Mouse (Mus musculus) kidney, embryonic 15.5 days (tissue): ENCODE measurements around the gene Ttc21a. TPM values are rescaled to one million over a fixed set of nuclear protein-coding genes. Genes with fewer than 3 reads are reported as not detected.
A peak's percentile ranks its signal among the peaks of the same experiment; 100 is the strongest.

Experiments
- ATAC-seq: fragments of 200-750 bp; cut with Nextera tagmentation; replicated peaks from 2 replicates; pipeline ENCODE4 v1.8.0; 2017; ENCODE audit warnings: moderate TSS enrichment; ENCODE audit not compliant: low FRiP score
- H3K27ac ChIP-seq: fragments of 300-500 bp; sonication (generic); 2 replicates; pipeline ENCODE4 v1.5.1; 2015; ENCODE audit warnings: mild to moderate bottlenecking, inconsistent platforms
- H3K27me3 ChIP-seq: fragments of 300-500 bp; sonication (generic); 2 replicates; pipeline ENCODE4 v1.6.1; 2015; ENCODE audit warnings: inconsistent platforms
- H3K36me3 ChIP-seq: fragments of 300-500 bp; sonication (generic); 2 replicates; pipeline ENCODE4 v1.6.1; 2015; ENCODE audit warnings: inconsistent platforms
- H3K4me1 ChIP-seq: fragments of 300-500 bp; sonication (generic); 2 replicates; pipeline ENCODE4 v1.6.1; 2015; ENCODE audit warnings: inconsistent platforms
- H3K4me2 ChIP-seq: fragments of 300-500 bp; sonication (generic); 2 replicates; pipeline ENCODE4 v1.6.1; 2015; ENCODE audit warnings: moderate library complexity, mild to moderate bottlenecking, inconsistent platforms
- H3K4me3 ChIP-seq: fragments of 300-500 bp; sonication (generic); replicated peaks from 2 replicates; pipeline ENCODE4 v1.5.1; 2015; ENCODE audit warnings: mild to moderate bottlenecking, inconsistent platforms
- H3K9ac ChIP-seq: fragments of 300-500 bp; sonication (generic); 2 replicates; pipeline ENCODE4 v1.6.1; 2015; ENCODE audit warnings: mild to moderate bottlenecking, inconsistent platforms
- H3K9me3 ChIP-seq: fragments of 300-500 bp; sonication (generic); replicated peaks from 2 replicates; pipeline ENCODE4 v1.6.1; 2016; ENCODE audit warnings: inconsistent platforms
- WGBS: fragments of 180-500 bp; shearing (Covaris S2); methylation state at CpG from one replicate; pipeline ENCODE4 v1.1.7; 2015; ENCODE audit warnings: mixed read lengths; 5-methylcytosine and 5-hydroxymethylcytosine counted together
- polyA plus RNA-seq: library from polyadenylated mRNA; unstranded; fragments of >200 nt; fragmentation: Nextera tagmentation; extraction: Ambion mirVana; gene quantifications from 2 replicates; pipeline ENCODE4 v1.2.1, GENCODE M21; 2015

The Ttc21a gene
- polyA plus RNA-seq, result 0.26 and 0.29 TPM in 2 replicates

DNA sequence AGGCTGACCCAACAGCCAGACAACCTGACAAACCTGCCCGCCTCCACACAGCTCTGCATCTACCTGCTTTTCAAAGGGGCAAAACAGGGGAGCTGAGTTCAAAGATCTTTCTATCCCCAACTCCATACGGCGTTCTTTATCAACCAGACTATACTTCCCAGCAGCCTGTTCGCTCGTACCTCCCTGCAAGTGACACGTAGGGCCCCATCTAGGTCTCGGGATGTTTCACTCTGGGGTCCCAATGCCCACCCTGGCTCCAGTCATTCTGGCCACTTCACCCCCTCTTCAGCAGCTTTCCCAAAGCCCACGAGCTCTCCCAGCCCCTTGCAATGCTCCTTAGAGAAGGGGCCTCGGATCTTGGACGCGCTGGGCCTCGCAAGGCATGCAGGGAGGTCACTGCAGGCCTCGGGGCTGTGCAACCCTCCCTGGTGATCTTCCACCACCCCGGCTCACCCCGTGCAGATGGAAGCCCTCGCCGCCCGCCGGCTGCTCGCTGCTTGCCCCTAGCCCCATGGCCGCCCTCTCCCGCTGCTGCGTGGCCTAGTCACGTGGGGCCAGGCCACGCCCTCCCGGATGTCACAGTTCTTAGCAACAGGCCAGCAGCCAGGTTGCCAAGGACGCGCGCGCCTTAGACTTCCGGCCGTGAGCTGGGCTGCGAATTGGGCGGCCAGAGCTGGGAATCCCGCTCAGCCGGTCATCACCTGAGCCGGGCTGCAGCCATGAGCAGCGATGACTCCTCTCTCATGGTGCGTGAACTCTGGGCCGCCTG lies at the start of gene Ttc21a, which contains the start of gene Gorasp1:
Gene Ttc21a (plus strand): TSS at position 602 of the 769 bp plus-strand sequence.
Gene Gorasp1 (minus strand): TSS at position 561 of the 769 bp plus-strand sequence.
- H3K4me3 ChIP-seq, result peak within 1 kb of the TSS; percentile 80
- H3K27ac ChIP-seq, result peak within 1 kb of the TSS; percentile 86
- ATAC-seq, result peak; percentile 96
- peak within 1 kb of the TSS; percentile 86 for H3K9ac ChIP-seq
- H3K4me2 ChIP-seq, result peak within 1 kb of the TSS; percentile 90
- no peaks in the 10 kb centered on the region for H3K27me3 ChIP-seq
- 2% methylated on average over 40 of the region's 40 CpGs for WGBS
- peaks cover 29% of the 10 kb centered on the region for H3K4me1 ChIP-seq
- H3K9me3 ChIP-seq, result no peaks in the 10 kb centered on the region
- H3K36me3 ChIP-seq, result peaks cover 9% of the 10 kb centered on the region; the same call in 1 of the 2 replicates

- 63% methylated on average over 2 of the region's 2 CpGs for WGBS
Observed at GRCm38 (mm10) chr9:119888843-119889246, 48.6 kb upstream of the Ttc21a start.

DNA sequence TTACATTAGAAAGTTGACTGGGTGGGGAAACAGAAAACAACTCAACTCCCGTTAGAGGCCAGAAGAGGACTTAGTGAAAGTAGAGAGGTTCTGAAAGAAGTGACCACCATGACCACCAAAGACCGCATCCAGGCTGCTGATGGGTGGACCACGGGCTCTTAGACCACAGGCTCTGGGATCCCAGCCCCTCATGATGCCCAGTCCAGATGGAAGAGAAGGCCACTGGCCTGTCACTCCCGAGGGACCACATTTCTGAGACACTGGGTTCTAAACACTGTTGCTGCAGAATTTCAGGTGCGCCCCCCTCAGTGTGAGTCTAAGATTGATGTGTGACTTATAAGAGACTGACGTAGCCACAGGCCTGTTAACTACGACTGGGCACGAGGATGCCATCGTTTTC lies 48.0 kb upstream of the Ttc21a start:
- WGBS, result 83% methylated on average over 9 of the region's 9 CpGs
- H3K9ac ChIP-seq, result no peak overlapping the region
- no peak overlapping the region for H3K4me3 ChIP-seq
- H3K9me3 ChIP-seq, result no peaks in the 10 kb centered on the region
- H3K27ac ChIP-seq, result peak overlapping the region; percentile 73
- no peaks in the 10 kb centered on the region for H3K27me3 ChIP-seq
- H3K4me2 ChIP-seq, result no peak overlapping the region
- H3K36me3 ChIP-seq, result no peaks in the 10 kb centered on the region
- H3K4me1 ChIP-seq, result peaks cover 4% of the 10 kb centered on the region; the same call in 1 of the 2 replicates
- no peak for ATAC-seq

More at GRCm38 (mm10) chr9:119888843-119889246, 48.6 kb upstream of the Ttc21a start:
- Histone ChIP-seq H3K4me2 (no peak overlapping the region), H3K36me3 (no peaks in the 10 kb centered on the region), H3K27ac (peak overlapping the region; percentile 73), H3K4me1 (peaks cover 4% of the 10 kb centered on the region; the same call in 1 of the 2 replicates), H3K4me3 (no peak overlapping the region), H3K9me3 (no peaks in the 10 kb centered on the region), H3K9ac (no peak overlapping the region), H3K27me3 (no peaks in the 10 kb centered on the region)
- ATAC-seq, result peak; percentile 56; the same call in 1 of the 2 replicates

- H3K4me2 ChIP-seq, result no peak overlapping the region
- WGBS, result 52% methylated on average over 2 of the region's 2 CpGs
- H3K4me1 ChIP-seq, result peaks cover 8% of the 10 kb centered on the region
- H3K9me3 ChIP-seq, result no peaks in the 10 kb centered on the region
- H3K36me3 ChIP-seq, result no peaks in the 10 kb centered on the region
- H3K27me3 ChIP-seq, result no peaks in the 10 kb centered on the region
- ATAC-seq, result no peak
- H3K4me3 ChIP-seq, result no peak overlapping the region
- no peak overlapping the region for H3K27ac ChIP-seq
- no peak overlapping the region for H3K9ac ChIP-seq
Observed at GRCm38 (mm10) chr9:119890692-119891091, 46.7 kb upstream of the Ttc21a start.

GRCm38 (mm10) chr9:119893881-119894280 lies 43.5 kb upstream of the Ttc21a start:
- Histone ChIP-seq H3K9ac (no peak overlapping the region), H3K9me3 (no peaks in the 10 kb centered on the region), H3K4me3 (no peak overlapping the region), H3K4me1 (peaks cover 16% of the 10 kb centered on the region), H3K4me2 (peak overlapping the region; percentile 87), H3K27ac (peak overlapping the region; percentile 89; the same call in 1 of the 2 replicates), H3K27me3 (no peaks in the 10 kb centered on the region), H3K36me3 (no peaks in the 10 kb centered on the region)
- WGBS, result 90% methylated on average over 5 of the region's 5 CpGs
- no peak for ATAC-seq

DNA sequence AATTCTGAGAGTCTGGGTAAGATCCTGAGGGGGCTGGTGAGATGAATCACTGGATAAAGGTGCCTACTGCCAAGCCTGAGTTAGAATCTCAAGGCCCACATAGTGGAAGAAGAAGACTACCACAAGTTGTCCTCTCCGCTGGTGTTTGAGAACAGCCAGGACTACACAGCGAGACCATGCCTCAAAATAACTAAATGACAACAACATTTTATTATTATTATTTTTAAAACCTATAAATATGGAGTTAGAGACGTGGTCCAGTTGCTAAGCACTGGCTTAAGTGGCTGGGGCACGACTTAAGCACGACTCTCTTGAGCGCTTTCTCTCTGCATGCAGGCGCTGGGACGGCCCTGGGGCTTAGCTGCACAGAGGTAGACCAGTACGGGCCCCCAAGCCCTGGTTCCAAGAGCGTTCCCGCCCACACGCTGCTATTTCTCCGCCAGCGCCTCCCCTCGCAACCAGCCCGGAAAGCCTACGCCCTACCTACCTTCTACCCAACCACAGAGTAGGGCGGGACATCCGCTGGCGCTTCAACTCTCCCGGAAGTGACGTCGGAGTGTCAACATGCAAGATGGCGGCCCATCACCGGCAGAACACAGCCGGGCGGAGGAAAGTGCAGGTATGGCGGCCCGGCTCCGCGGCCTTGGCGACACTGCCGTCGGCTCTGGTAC lies 42.9 kb upstream of the Ttc21a start, which contains the start of gene Wdr48:
Gene Wdr48 (plus strand): TSS at position 540 of the 671 bp plus-strand sequence.
- Histone ChIP-seq H3K9me3 (no peaks in the 10 kb centered on the region), H3K9ac (peak within 1 kb of the TSS; percentile 90), H3K4me1 (peaks cover 13% of the 10 kb centered on the region), H3K27ac (peak within 1 kb of the TSS; percentile 89), H3K4me2 (peak within 1 kb of the TSS; percentile 87), H3K4me3 (peak within 1 kb of the TSS; percentile 93), H3K36me3 (peaks cover 2% of the 10 kb centered on the region; the same call in 1 of the 2 replicates), H3K27me3 (no peaks in the 10 kb centered on the region)
- peak; percentile 99 for ATAC-seq
- WGBS, result 3% methylated on average over 34 of the region's 34 CpGs

- H3K9ac ChIP-seq, result peak overlapping the region; percentile 90
- peak overlapping the region; percentile 87 for H3K4me2 ChIP-seq
- no peaks in the 10 kb centered on the region for H3K27me3 ChIP-seq
- peak overlapping the region; percentile 89 for H3K27ac ChIP-seq
- under 1% methylated on average over 42 of the region's 71 CpGs for WGBS
- peak overlapping the region; percentile 93 for H3K4me3 ChIP-seq
- peak; percentile 78 for ATAC-seq
- no peaks in the 10 kb centered on the region for H3K9me3 ChIP-seq
- H3K36me3 ChIP-seq, result peaks cover 4% of the 10 kb centered on the region; the same call in 1 of the 2 replicates
- H3K4me1 ChIP-seq, result peaks cover 12% of the 10 kb centered on the region
Observed at GRCm38 (mm10) chr9:119895040-119895721, 42.2 kb upstream of the Ttc21a start.

DNA sequence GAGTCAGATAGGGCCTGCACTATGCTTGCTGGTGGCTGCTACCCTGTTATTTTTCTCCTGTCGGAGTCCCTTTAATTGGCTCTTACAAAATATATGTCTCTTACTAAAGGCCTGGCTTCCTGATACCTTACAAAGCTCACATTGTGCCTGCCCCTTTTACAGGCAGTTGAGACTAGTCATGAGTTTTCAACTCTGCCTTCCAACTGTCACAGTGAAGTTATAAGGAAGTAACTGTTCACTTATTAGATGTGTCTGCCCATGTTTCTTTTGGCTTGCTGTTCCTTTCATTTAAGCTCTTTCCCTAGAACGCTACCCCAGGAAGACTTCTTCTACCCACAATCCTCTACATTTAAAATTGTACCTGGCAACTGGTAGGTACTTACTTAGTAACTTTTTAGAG lies 38.0 kb upstream of the Ttc21a start:
- WGBS, result 91% methylated on average over 2 of the region's 2 CpGs
- peaks cover 12% of the 10 kb centered on the region for H3K4me1 ChIP-seq
- no peak overlapping the region for H3K27ac ChIP-seq
- ATAC-seq, result no peak
- no peaks in the 10 kb centered on the region for H3K9me3 ChIP-seq
- no peak overlapping the region for H3K4me2 ChIP-seq
- H3K36me3 ChIP-seq, result peaks cover 38% of the 10 kb centered on the region
- no peak overlapping the region for H3K4me3 ChIP-seq
- H3K9ac ChIP-seq, result no peak overlapping the region
- no peaks in the 10 kb centered on the region for H3K27me3 ChIP-seq

- no peak overlapping the region for H3K4me3 ChIP-seq
- peaks cover 68% of the 10 kb centered on the region for H3K36me3 ChIP-seq
- H3K9ac ChIP-seq, result no peak overlapping the region
- no peak overlapping the region for H3K27ac ChIP-seq
- no peak for ATAC-seq
- H3K9me3 ChIP-seq, result no peaks in the 10 kb centered on the region
- H3K4me1 ChIP-seq, result no peaks in the 10 kb centered on the region
- 88% methylated on average over 12 of the region's 12 CpGs for WGBS
- no peak overlapping the region for H3K4me2 ChIP-seq
- no peaks in the 10 kb centered on the region for H3K27me3 ChIP-seq
Observed at GRCm38 (mm10) chr9:119902410-119903151, 34.8 kb upstream of the Ttc21a start.

DNA sequence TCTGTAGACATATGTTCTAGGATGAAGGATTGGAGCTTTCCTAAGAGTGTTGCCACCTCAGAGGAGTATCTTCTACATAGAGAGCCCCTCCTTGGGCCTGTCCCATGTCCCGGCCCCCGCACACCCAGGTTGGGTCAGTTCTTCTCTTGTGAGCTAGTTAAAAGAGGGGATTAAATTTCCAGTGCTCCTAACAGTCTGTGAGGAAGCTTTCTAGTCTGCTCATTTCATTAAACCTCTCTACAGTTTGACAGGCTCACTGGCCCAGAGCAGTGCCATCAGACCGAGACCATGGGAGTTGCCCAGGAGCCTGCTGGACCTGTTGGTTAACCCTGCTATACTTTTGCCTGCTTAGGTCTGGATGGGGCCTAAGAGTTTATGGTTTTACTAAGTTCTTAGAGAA lies 28.7 kb upstream of the Ttc21a start:
- no peaks in the 10 kb centered on the region for H3K27me3 ChIP-seq
- 0 out of 2 replicates have a peak, but pooled peaks cover 5% of the 10 kb centered on the region for H3K4me1 ChIP-seq
- H3K4me2 ChIP-seq, result no peak overlapping the region
- no peaks in the 10 kb centered on the region for H3K9me3 ChIP-seq
- H3K27ac ChIP-seq, result peak overlapping the region; percentile 18; the same call in 1 of the 2 replicates
- 50% methylated on average over 3 of the region's 3 CpGs for WGBS
- H3K4me3 ChIP-seq, result no peak overlapping the region
- no peak overlapping the region for H3K9ac ChIP-seq
- ATAC-seq, result peak; percentile 73
- peaks cover 99% of the 10 kb centered on the region for H3K36me3 ChIP-seq

DNA sequence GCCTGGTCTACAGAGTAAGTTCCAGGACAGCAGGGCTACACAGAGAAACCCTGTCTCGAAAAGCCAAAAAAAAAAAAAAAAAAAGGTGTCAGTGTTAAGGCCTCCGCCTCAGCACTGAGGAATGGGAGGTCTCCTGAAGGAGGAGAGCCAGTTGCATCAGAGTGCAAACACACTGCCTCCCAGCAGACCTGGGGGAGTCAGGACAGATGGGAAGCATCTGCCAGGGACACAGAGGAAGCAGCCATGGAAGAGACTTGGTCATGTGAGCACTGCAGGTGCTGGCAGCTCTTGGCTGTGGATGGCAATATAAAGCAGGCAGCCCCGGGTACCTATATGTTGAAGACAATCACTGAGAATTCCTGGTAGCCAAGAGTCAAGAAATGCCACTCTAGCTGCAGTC lies 27.5 kb upstream of the Ttc21a start:
- Histone ChIP-seq H3K4me2 (no peak overlapping the region), H3K27ac (no peak overlapping the region), H3K9ac (no peak overlapping the region), H3K36me3 (peaks cover 99% of the 10 kb centered on the region), H3K4me1 (0 out of 2 replicates have a peak, but pooled peaks cover 5% of the 10 kb centered on the region), H3K27me3 (no peaks in the 10 kb centered on the region), H3K9me3 (no peaks in the 10 kb centered on the region), H3K4me3 (no peak overlapping the region)
- WGBS, result 76% methylated on average over 3 of the region's 3 CpGs
- no peak for ATAC-seq
